Mouse (Mus musculus): Measurements from ENCODE around the gene Atxn1l. TPM values are rescaled to one million over a fixed set of nuclear protein-coding genes. Genes with fewer than 3 reads are reported as not detected.

Gene Atxn1l
- total RNA-seq, 2 experiments from 2014 or later, result 24.1 to 28.0 TPM

DNA sequence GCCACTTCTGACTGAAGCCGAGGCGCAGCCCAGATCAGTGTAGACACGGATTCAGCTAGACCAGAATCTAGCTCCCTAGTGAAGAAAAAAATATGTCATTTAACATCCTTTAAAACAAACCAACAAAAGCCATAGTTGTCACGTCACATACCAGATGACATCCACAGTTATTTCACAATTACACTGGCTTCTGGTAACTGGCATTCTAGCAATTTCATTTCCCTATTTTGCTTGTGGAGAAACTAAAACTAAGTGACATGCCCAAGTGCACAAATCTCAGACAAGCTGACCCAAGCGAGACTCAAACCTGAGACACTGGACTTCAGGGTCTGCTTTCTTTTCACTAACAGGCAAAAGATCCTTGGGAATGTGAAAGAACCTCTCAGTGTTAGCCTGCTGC lies 55.4 kb downstream of the Atxn1l start:
- DNase-seq, result no peak
- intact Hi-C loops (cut with DNase I), result no loop called here

DNA sequence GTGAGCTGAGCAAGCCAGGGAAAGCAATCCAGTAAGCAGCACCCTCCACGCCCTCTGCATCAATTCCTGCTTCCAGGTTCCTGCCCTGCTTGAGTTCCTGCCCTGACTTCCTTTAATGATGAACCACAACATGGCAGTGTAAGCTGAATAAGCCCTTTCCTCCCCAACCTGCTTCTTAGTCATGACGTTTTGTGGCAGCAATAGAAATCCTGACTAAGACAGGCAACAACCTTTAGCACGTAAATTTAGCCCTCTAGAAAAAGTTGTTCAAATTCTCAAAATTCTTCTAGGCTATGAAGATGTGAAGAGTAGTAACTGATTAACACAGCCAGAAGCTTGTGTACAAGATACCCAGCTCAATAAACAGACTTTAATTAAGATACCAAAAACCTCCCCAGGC lies 56.0 kb downstream of the Atxn1l start:
- no peak for DNase-seq
- intact Hi-C loops (cut with DNase I), result no loop called here

Other genes starting within 250 kb of the Atxn1l start
- not detected for gene Pmfbp1, start 243.7 kb downstream of the Atxn1l start, total RNA-seq (2021)
- gene Dhx38, start 171.9 kb downstream of the Atxn1l start, total RNA-seq (2021), result 10 to 100 TPM; 14.0 to 14.6 TPM
- 1 to 10 TPM; 4.4 to 5.0 TPM for gene Txnl4b, start 171.8 kb downstream of the Atxn1l start, total RNA-seq (2021)
- gene Hp, start 158.6 kb downstream of the Atxn1l start, total RNA-seq (2021), result 10 to 100 TPM; 18.7 to 51.9 TPM
- gene Dhodh, start 129.1 kb downstream of the Atxn1l start, total RNA-seq (2021), result 10 to 100 TPM; 18.3 to 20.8 TPM
- under 1 TPM in 1 of 2 experiments, not detected in 1; 0.10 TPM for gene Pkd1l3, start 123.2 kb downstream of the Atxn1l start, total RNA-seq (2021)
- gene Ist1, start 44.5 kb downstream of the Atxn1l start, total RNA-seq (2021), result 10 to 100 TPM; 48.1 to 53.0 TPM
- gene Zfp821, start 32.2 kb downstream of the Atxn1l start, total RNA-seq (2021), result 10 to 100 TPM in 1 of 2 experiments, 1 to 10 TPM in 1; 8.6 to 10.4 TPM
- 10 to 100 TPM; 43.0 to 45.3 TPM for gene Ap1g1, start 40.8 kb upstream of the Atxn1l start, total RNA-seq (2021)
- gene Phlpp2, start 130.8 kb upstream of the Atxn1l start, total RNA-seq (2021), result 1 to 10 TPM; 4.9 to 6.4 TPM
- gene Marveld3, start 224.5 kb upstream of the Atxn1l start, total RNA-seq (2021), result under 1 TPM; 0.29 to 0.31 TPM